In the genomic region with DNA sequence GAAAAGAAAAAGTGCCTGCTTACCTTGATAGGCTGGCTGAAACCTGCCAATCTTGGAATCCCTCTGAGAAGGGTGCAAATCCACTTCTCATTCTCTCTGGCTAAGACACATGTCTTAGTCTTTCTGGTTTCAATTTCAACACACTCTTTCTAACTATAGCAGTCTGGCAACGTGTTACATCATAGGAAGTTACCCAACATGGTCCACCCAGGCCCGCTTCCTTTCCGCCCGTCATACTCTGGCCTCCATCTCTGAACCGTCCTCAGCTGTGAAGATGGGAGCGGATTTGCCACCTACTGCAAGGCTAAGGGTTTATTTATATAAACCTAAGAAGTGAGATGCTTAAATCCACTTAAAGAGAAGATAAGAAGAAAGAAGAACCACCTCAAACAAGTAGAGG, we compare ENCODE assay signal across 14 mouse cellular contexts. TPM values are rescaled to one million over a fixed set of nuclear protein-coding genes. Genes with fewer than 3 reads are reported as not detected.
DNase-seq lines count a peak whose midpoint lies in the region; ATAC-seq and TF ChIP-seq lines count a peak whose summit lies in the region.
"Had no signal": no experiment of that assay in that cellular context is flagged by ENCODE, and none has a peak within 500 bp of the region (broad histone marks: within the 10 kb centered on the region; RNA-seq: fewer than 3 reads in every experiment).

No protein-coding gene starts in this region.

- H3K9ac ChIP-seq in heart, embryonic 12.5 days: no peak overlapping the region
- no peak overlapping the region for H3K9ac ChIP-seq in forebrain, embryonic 13.5 days
- no peak overlapping the region for H3K9ac ChIP-seq in intestine, embryonic 16.5 days (ENCODE audit: low read depth, low read length)
- H3K9ac ChIP-seq: embryonic facial prominence, embryonic 13.5 days had no signal

- WGBS in heart, embryonic 12.5 days: 60% methylated on average over 6 of the region's 6 CpGs
- 14% methylated on average over 6 of the region's 6 CpGs for WGBS in bone marrow, adult 2 months
- 3% methylated on average over 6 of the region's 6 CpGs for WGBS in macrophage (ENCODE audit: missing documents)
- WGBS in forebrain, embryonic 13.5 days: 91% methylated on average over 6 of the region's 6 CpGs
- 87% methylated on average over 6 of the region's 6 CpGs for WGBS in intestine, embryonic 16.5 days

- H3K79me2 ChIP-seq in macrophage (ENCODE audit: inconsistent target): peaks cover 20% of the 10 kb centered on the region

- no peak for TF ChIP-seq CTCF in bone marrow, adult 2 months (IDR thresholded peaks at IDR 0.05; ENCODE audit: control insufficient read depth, insufficient read depth, low read length)

- no peak for ATAC-seq in heart, embryonic 12.5 days (ENCODE audit: insufficient number of reproducible peaks, low FRiP score)
- ATAC-seq in forebrain, embryonic 13.5 days: no peak
- ATAC-seq in intestine, embryonic 16.5 days: no peak
- ATAC-seq: forebrain, embryonic 14.5 days; intestine, postnatal 0 days had no signal

- no peak overlapping the region for H3K27ac ChIP-seq in heart, embryonic 12.5 days (ENCODE audit: poor library complexity, severe bottlenecking)
- H3K27ac ChIP-seq in bone marrow, adult 2 months (ENCODE audit: control insufficient read depth, insufficient read depth, low read depth, low read length, poor library complexity): peak overlapping the region; percentile 87
- peak overlapping the region; percentile 81 for H3K27ac ChIP-seq in macrophage
- no peak overlapping the region for H3K27ac ChIP-seq in forebrain, embryonic 13.5 days
- H3K27ac ChIP-seq in intestine, embryonic 16.5 days (ENCODE audit: low read length): no peak overlapping the region
- H3K27ac ChIP-seq: embryonic facial prominence, embryonic 13.5 days had no signal

- no peak overlapping the region for H3K4me2 ChIP-seq in heart, embryonic 12.5 days
- no peak overlapping the region for H3K4me2 ChIP-seq in forebrain, embryonic 13.5 days
- H3K4me2 ChIP-seq in intestine, embryonic 16.5 days (ENCODE audit: low read depth, low read length): no peak overlapping the region
- H3K4me2 ChIP-seq: embryonic facial prominence, embryonic 13.5 days had no signal

- no peak overlapping the region for H3K4me3 ChIP-seq in heart, embryonic 12.5 days
- H3K4me3 ChIP-seq in bone marrow, adult 2 months (replicated peaks; ENCODE audit: control insufficient read depth, low read depth, low read length): no peak overlapping the region
- H3K4me3 ChIP-seq in macrophage (ENCODE audit: inconsistent target): peak overlapping the region; percentile 6; the same call in 1 of the 2 replicates
- H3K4me3 ChIP-seq in forebrain, embryonic 13.5 days: no peak overlapping the region
- no peak overlapping the region for H3K4me3 ChIP-seq in intestine, embryonic 16.5 days (ENCODE audit: low read length)
- H3K4me3 ChIP-seq: embryonic facial prominence, embryonic 13.5 days had no signal

- peaks cover 13% of the 10 kb centered on the region for H3K4me1 ChIP-seq in heart, embryonic 12.5 days (replicated peaks)
- H3K4me1 ChIP-seq in bone marrow, adult 2 months (ENCODE audit: control insufficient read depth, insufficient read depth, low read length): peaks cover 4% of the 10 kb centered on the region; the same call in 1 of the 2 replicates
- H3K4me1 ChIP-seq in forebrain, embryonic 13.5 days: peaks cover 13% of the 10 kb centered on the region
- 0 out of 2 replicates have a peak, but pooled peaks cover 2% of the 10 kb centered on the region for H3K4me1 ChIP-seq in intestine, embryonic 16.5 days (ENCODE audit: control insufficient read depth, insufficient read depth, low read length)

- H3K36me3 ChIP-seq in heart, embryonic 12.5 days: no peaks in the 10 kb centered on the region
- no peaks in the 10 kb centered on the region for H3K36me3 ChIP-seq in macrophage (ENCODE audit: inconsistent target)
- no peaks in the 10 kb centered on the region for H3K36me3 ChIP-seq in forebrain, embryonic 13.5 days (ENCODE audit: poor library complexity, severe bottlenecking)
- H3K36me3 ChIP-seq in intestine, embryonic 16.5 days (ENCODE audit: control insufficient read depth, insufficient read depth, low read length): no peaks in the 10 kb centered on the region
- H3K36me3 ChIP-seq: embryonic facial prominence, embryonic 13.5 days had no signal

- peak; percentile 36 for DNase-seq in heart, adult 8-10 months (ENCODE audit: low spot score)
- DNase-seq in A20 (ENCODE audit: low read depth, low spot score): peak; percentile 92
- no peak for DNase-seq in kidney, postnatal 25 days
- DNase-seq: cerebellum, adult 9-11 months; gastrocnemius, postnatal 14 days; thymus, postnatal 14 days had no signal

- TF ChIP-seq POLR2A in bone marrow, adult 2 months (IDR thresholded peaks at IDR 0.05; ENCODE audit: borderline replicate concordance, control insufficient read depth, low read depth, low read length): no peak

- peaks cover 19% of the 10 kb centered on the region for H3K27me3 ChIP-seq in heart, embryonic 12.5 days (replicated peaks)
- no peaks in the 10 kb centered on the region for H3K27me3 ChIP-seq in forebrain, embryonic 13.5 days
- 0 out of 2 replicates have a peak, but pooled peaks cover 3% of the 10 kb centered on the region for H3K27me3 ChIP-seq in intestine, embryonic 16.5 days (replicated peaks; ENCODE audit: control insufficient read depth, insufficient read depth, low read length)

- no peaks in the 10 kb centered on the region for H3K9me3 ChIP-seq in heart, embryonic 12.5 days (replicated peaks)
- no peaks in the 10 kb centered on the region for H3K9me3 ChIP-seq in forebrain, embryonic 13.5 days (replicated peaks)
- H3K9me3 ChIP-seq in intestine, embryonic 16.5 days (ENCODE audit: control insufficient read depth, low read length): no peaks in the 10 kb centered on the region
- H3K9me3 ChIP-seq: embryonic facial prominence, embryonic 13.5 days had no signal

RNA-seq across cellular contexts. Expression of a gene that starts 3.7 kb away (rescaled TPM):
- total RNA-seq in heart, adult 8-10 months (2022): 10 to 100 TPM in 1 of 4 experiments, 1 to 10 TPM in 3; 7.2 to 11.1 (median 9.0) TPM
- polyA plus RNA-seq in heart, embryonic 12.5 days (2016; fragmentation: Nextera tagmentation; extraction: Ambion mirVana): 10.5 and 10.7 TPM in 2 replicates
- polyA plus RNA-seq in bone marrow, adult 2 months (2011; ENCODE audit: insufficient read depth, insufficient read length, low replicate concordance, missing spikeins): 11.8 and 20.5 TPM in 2 replicates
- total RNA-seq in macrophage (2018; cell fraction: chromatin; rRNA removed): 100 to 1,000 TPM in 16 of 26 experiments, 10 to 100 TPM in 10; 73.6 to 483 (median 123) TPM
- total RNA-seq in macrophage (2018; cell fraction: cytosol; rRNA removed): 100 to 1,000 TPM in 1 of 26 experiments, 10 to 100 TPM in 25; 46.8 to 160 (median 59.8) TPM
- 100 to 1,000 TPM in 14 of 26 experiments, 10 to 100 TPM in 12; 64.4 to 286 (median 111) TPM for total RNA-seq in macrophage (2018; cell fraction: nucleus; rRNA removed)
- 38.8 to 50.7 TPM (median 45.1 TPM) in 3 replicates for polyA plus RNA-seq in macrophage (2018)
- 27.2 and 27.3 TPM in 2 replicates for polyA plus RNA-seq in forebrain, embryonic 13.5 days (2015; fragmentation: Nextera tagmentation; extraction: Ambion mirVana)
- 8.9 and 10.9 TPM in 2 replicates for polyA plus RNA-seq in intestine, embryonic 16.5 days (2015; fragmentation: Nextera tagmentation; extraction: Ambion mirVana)

Comparison
In these comparisons a context has a peak if more than half of its experiments do, and no peak if none do; other contexts are left out.
1. DNase-seq: peak in heart, adult 8-10 months (single experiment) and A20 (single experiment); none in kidney, postnatal 25 days (0 of 2).
2. H3K27ac ChIP-seq: peak in bone marrow, adult 2 months (single experiment) and macrophage (single experiment); none in heart, embryonic 12.5 days (single experiment), forebrain, embryonic 13.5 days (single experiment) and intestine, embryonic 16.5 days (single experiment).